Mouse (Mus musculus) MEL (cell line): ENCODE data around the gene Dhx29. TPM values are rescaled to one million over a fixed set of nuclear protein-coding genes. Genes with fewer than 3 reads are reported as not detected.

Source experiments
- DNase-seq: peaks from one replicate; pipeline ENCODE4 v3.0.0; 2011; ENCODE audit warnings: low read depth, low spot score
- H3K27ac ChIP-seq: 2 replicates; pipeline ENCODE4 v1.5.1; 2012; ENCODE audit warnings: low read depth, mild to moderate bottlenecking, control low read depth, low read length, moderate library complexity; ENCODE audit not compliant: control insufficient read depth
- H3K27me3 ChIP-seq, 2 experiments: fragments of 150-350 bp in 1 of 2; sonication (generic) in 1 of 2; 2 replicates each; pipeline ENCODE4 v1.6.1; 2012; ENCODE audit warnings: low read length in 2 of 2, mild to moderate bottlenecking in 2 of 2, improper control_type of control experiment in 1 of 2, moderate library complexity in 1 of 2; ENCODE audit not compliant: insufficient read depth in 2 of 2, control insufficient read depth in 1 of 2
- H3K36me3 ChIP-seq, 2 experiments: 2 replicates each; pipeline ENCODE4 v1.6.1; 2012 to 2014; ENCODE audit warnings: low read length in 2 of 2, improper control_type of control experiment in 1 of 2, inconsistent platforms in 1 of 2, mild to moderate bottlenecking in 1 of 2; ENCODE audit not compliant: insufficient read depth in 2 of 2, control insufficient read depth in 1 of 2
- H3K4me1 ChIP-seq, 2 experiments: fragments of 150-350 bp in 1 of 2; sonication (generic) in 1 of 2; 2 replicates each; pipeline ENCODE4 v1.6.1; 2012; ENCODE audit warnings: low read length in 2 of 2, improper control_type of control experiment in 1 of 2, mild to moderate bottlenecking in 1 of 2; ENCODE audit not compliant: insufficient read depth in 2 of 2, control insufficient read depth in 1 of 2
- H3K4me3 ChIP-seq, 2 experiments: fragments of 150-350 bp in 1 of 2; sonication (generic) in 1 of 2; 2 replicates each; pipeline ENCODE4 v1.5.1; 2012; ENCODE audit warnings: low read depth in 2 of 2, low read length in 2 of 2, mild to moderate bottlenecking in 2 of 2, moderate library complexity in 2 of 2, control low read depth in 1 of 2, improper control_type of control experiment in 1 of 2; ENCODE audit not compliant: control insufficient read depth in 1 of 2, insufficient read depth in 1 of 2
- H3K79me2 ChIP-seq: 2 replicates; pipeline ENCODE4 v1.6.1; 2012; ENCODE audit warnings: mild to moderate bottlenecking, low read length, moderate library complexity; ENCODE audit not compliant: control insufficient read depth, poor library complexity, insufficient read depth
- H3K9ac ChIP-seq: 2 replicates; pipeline ENCODE4 v1.6.1; 2012; ENCODE audit warnings: low read depth, mild to moderate bottlenecking, control low read depth, low read length, moderate library complexity; ENCODE audit not compliant: control insufficient read depth, poor library complexity, severe bottlenecking
- H3K9me3 ChIP-seq: fragments of 150-350 bp; sonication (generic); replicated peaks from 2 replicates; pipeline ENCODE4 v1.6.1; 2012; ENCODE audit warnings: mild to moderate bottlenecking, low read length, improper control_type of control experiment, moderate library complexity; ENCODE audit not compliant: insufficient read depth
- CHD2 ChIP-seq: IDR thresholded peaks from 2 replicates; pipeline ENCODE4 v1.6.1; 2011; ENCODE audit warnings: low read length, improper control_type of control experiment
- HCFC1 ChIP-seq: IDR thresholded peaks from 2 replicates; pipeline ENCODE4 v1.6.1; 2012; ENCODE audit warnings: low read depth, mild to moderate bottlenecking, inconsistent platforms, low read length, improper control_type of control experiment, moderate library complexity
- JUND ChIP-seq: IDR thresholded peaks from 2 replicates; pipeline ENCODE4 v1.6.1; 2011; ENCODE audit warnings: low read depth, mild to moderate bottlenecking, improper control_type of control experiment, low read length
- MAFK ChIP-seq: IDR thresholded peaks from 2 replicates; pipeline ENCODE4 v1.6.1; 2011; ENCODE audit warnings: low read depth, mild to moderate bottlenecking, low read length, improper control_type of control experiment, borderline replicate concordance
- MAX ChIP-seq: IDR thresholded peaks from 2 replicates; pipeline ENCODE4 v1.6.1; 2011; ENCODE audit warnings: low read length, improper control_type of control experiment
- MEF2A ChIP-seq: IDR thresholded peaks from 2 replicates; pipeline ENCODE4 v1.6.1; 2014; ENCODE audit warnings: low read depth, mild to moderate bottlenecking, inconsistent platforms, low read length, improper control_type of control experiment; ENCODE audit not compliant: poor library complexity, insufficient replicate concordance, severe bottlenecking; ENCODE audit errors: extremely low read depth
- MXI1 ChIP-seq: IDR thresholded peaks from 2 replicates; pipeline ENCODE4 v1.6.1; 2011; ENCODE audit warnings: mild to moderate bottlenecking, low read depth, low read length, improper control_type of control experiment
- MYB ChIP-seq: IDR thresholded peaks from 2 replicates; pipeline ENCODE4 v1.6.1; 2011; ENCODE audit warnings: mild to moderate bottlenecking, low read depth, low read length, improper control_type of control experiment
- MYC ChIP-seq: IDR thresholded peaks from 2 replicates; pipeline ENCODE4 v1.6.1; 2011; ENCODE audit warnings: low read depth, mild to moderate bottlenecking, low read length, improper control_type of control experiment, moderate library complexity
- NRF1 ChIP-seq: IDR thresholded peaks from 2 replicates; pipeline ENCODE4 v1.6.1; 2014; ENCODE audit warnings: low read depth, mild to moderate bottlenecking, inconsistent platforms, low read length, improper control_type of control experiment, moderate library complexity; ENCODE audit not compliant: poor library complexity, insufficient read depth, severe bottlenecking
- RAD21 ChIP-seq: IDR thresholded peaks from 2 replicates; pipeline ENCODE4 v1.6.1; 2011; ENCODE audit warnings: mild to moderate bottlenecking, low read depth, low read length, improper control_type of control experiment
- SIN3A ChIP-seq: IDR thresholded peaks from 2 replicates; pipeline ENCODE4 v1.6.1; 2012; ENCODE audit warnings: low read length, improper control_type of control experiment, inconsistent platforms
- TBP ChIP-seq: IDR thresholded peaks from 2 replicates; pipeline ENCODE4 v1.8.0; 2011; ENCODE audit warnings: low read depth, low read length, improper control_type of control experiment
- TCF12 ChIP-seq: IDR thresholded peaks from 2 replicates; pipeline ENCODE4 v1.6.1; 2014; ENCODE audit warnings: low read depth, mild to moderate bottlenecking, inconsistent platforms, low read length, improper control_type of control experiment, moderate library complexity
- USF1 ChIP-seq: IDR thresholded peaks from 2 replicates; pipeline ENCODE4 v1.6.1; 2014; ENCODE audit warnings: low read depth, mild to moderate bottlenecking, inconsistent platforms, low read length, improper control_type of control experiment, moderate library complexity
- USF2 ChIP-seq, 2 experiments: IDR thresholded peaks; 2 replicates each; pipeline ENCODE4 v1.6.1; 2011 to 2012; ENCODE audit warnings: improper control_type of control experiment in 2 of 2, low read length in 2 of 2, borderline replicate concordance in 1 of 2, inconsistent platforms in 1 of 2, low read depth in 1 of 2, mild to moderate bottlenecking in 1 of 2; ENCODE audit not compliant: insufficient read depth in 1 of 2
- ZC3H11A ChIP-seq: IDR thresholded peaks from 2 replicates; pipeline ENCODE4 v1.6.1; 2012; ENCODE audit warnings: low read depth, mild to moderate bottlenecking, inconsistent platforms, low read length, improper control_type of control experiment
- ZMIZ1 ChIP-seq: IDR thresholded peaks from 2 replicates; pipeline ENCODE4 v1.6.1; 2012; ENCODE audit warnings: low read depth, mild to moderate bottlenecking, inconsistent platforms, low read length, improper control_type of control experiment, moderate library complexity
- polyA plus RNA-seq, 2 experiments: library from polyadenylated mRNA; stranded (reverse) in 1 of 2; unstranded in 1 of 2; fragments of >175 nt in 1 of 2; fragments of >200 nt in 1 of 2; gene quantifications; 2 replicates each; pipeline versions ENCODE4 v1.2.1 to v1.2.4; 2012; ENCODE audit warnings: low replicate concordance in 2 of 2, low read depth in 1 of 2; ENCODE audit not compliant: insufficient read length in 2 of 2, insufficient read depth in 1 of 2, missing spikeins in 1 of 2
- total RNA-seq: library from RNA; depleted of rRNA; stranded (reverse); fragments of 300-350 nt; gene quantifications from 2 replicates; pipeline ENCODE4 v1.2.3, GENCODE M21; 2012

Dhx29 gene
- total and polyA plus RNA-seq, 3 experiments: 25.3 to 41.2 (median 26.7) TPM

GRCm38 (mm10) chr13:112910434-112910833 lies 16.8 kb upstream of the Dhx29 start:
- H3K4me3 ChIP-seq: no peak overlapping the region
- no peak for TF ChIP-seq MYC
- TF ChIP-seq TBP: no peak
- TF ChIP-seq NRF1: no peak
- TF ChIP-seq CHD2: no peak
- no peak for TF ChIP-seq TCF12
- no peak for TF ChIP-seq MXI1
- TF ChIP-seq MAFK: no peak
- no peak for TF ChIP-seq USF2 (IDR thresholded peaks at IDR 0.05; ENCODE audit: borderline replicate concordance in 1 of 2, insufficient read depth in 1 of 2, low read depth in 1 of 2, low read length in 2 of 2)
- TF ChIP-seq JUND: no peak
- no peak for TF ChIP-seq ZC3H11A
- TF ChIP-seq MAX: no peak
- no peak for TF ChIP-seq MEF2A
- no peak for TF ChIP-seq HCFC1
- TF ChIP-seq SIN3A: no peak
- no peak for TF ChIP-seq RAD21
- no peak for DNase-seq
- no peak overlapping the region for H3K27ac ChIP-seq
- H3K27me3 ChIP-seq: no peaks in the 10 kb centered on the region
- peaks cover 0 to 51% of the 10 kb centered on the region in 2 experiments; a peak in 2 of 4 replicates for H3K36me3 ChIP-seq
- no peaks in the 10 kb centered on the region for H3K9me3 ChIP-seq
- H3K79me2 ChIP-seq: no peaks in the 10 kb centered on the region; the same call in 1 of the 2 replicates
- H3K9ac ChIP-seq: no peak overlapping the region
- no peaks in the 10 kb centered on the region for H3K4me1 ChIP-seq

GRCm38 (mm10) chr13:112919141-112919865 lies 8.0 kb upstream of the Dhx29 start:
- Histone ChIP-seq H3K9me3 (no peaks in the 10 kb centered on the region), H3K27ac (no peak overlapping the region), H3K4me3 (no peak overlapping the region), H3K9ac (no peak overlapping the region), H3K27me3 (no peaks in the 10 kb centered on the region), H3K36me3 (peaks cover 0 to 50% of the 10 kb centered on the region in 2 experiments; a peak in 2 of 4 replicates), H3K4me1 (no peaks in the 10 kb centered on the region), H3K79me2 (peaks cover 19% of the 10 kb centered on the region)
- TF ChIP-seq ZMIZ1: no peak
- no peak for TF ChIP-seq USF2 (IDR thresholded peaks at IDR 0.05; ENCODE audit: borderline replicate concordance in 1 of 2, insufficient read depth in 1 of 2, low read depth in 1 of 2, low read length in 2 of 2)
- no peak for TF ChIP-seq MYB
- TF ChIP-seq TBP: no peak
- no peak for TF ChIP-seq CHD2
- no peak for TF ChIP-seq USF1
- DNase-seq: no peak
